Mouse (Mus musculus): ENCODE results near the gene Pla2g2c. TPM values are rescaled to one million over a fixed set of nuclear protein-coding genes. Genes with fewer than 3 reads are reported as not detected.

Gene Pla2g2c
- polyA plus RNA-seq (2014; fragmentation: Illumina TruSeq; extraction: RNeasy Lipid Tissue Mini Kit (QIAGEN cat#74804); ENCODE audit: low read depth, low replicate concordance): not detected

GRCm38 (mm10) chr4:138724354-138725126, at the start of gene Pla2g2c:
TSS of gene Pla2g2c (plus strand) at chr4:138724792.

DNA sequence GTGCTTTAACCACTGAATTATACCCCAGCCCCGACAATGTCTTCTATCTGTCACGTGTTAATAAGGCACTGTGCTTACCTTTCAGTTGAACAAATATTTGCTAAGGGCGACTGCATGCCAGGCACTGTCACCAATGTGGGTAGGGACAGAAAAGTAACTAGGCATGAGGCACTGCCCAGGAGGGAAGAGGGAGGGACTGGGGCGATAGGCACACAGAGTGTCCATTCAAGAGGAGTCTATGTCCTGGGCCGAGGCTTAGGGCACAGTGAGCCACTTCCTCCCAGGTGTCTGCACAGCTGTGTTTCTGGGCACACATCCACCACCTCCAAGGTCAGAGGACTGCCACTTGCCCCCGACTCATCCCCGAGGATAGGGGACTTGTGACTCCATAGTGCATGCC, 12.4 kb downstream of the Pla2g2c start, which contains the start of gene Ubxn10:
Ubxn10 (minus strand) TSS at position 137 of the 400 bp plus-strand sequence.

DNA sequence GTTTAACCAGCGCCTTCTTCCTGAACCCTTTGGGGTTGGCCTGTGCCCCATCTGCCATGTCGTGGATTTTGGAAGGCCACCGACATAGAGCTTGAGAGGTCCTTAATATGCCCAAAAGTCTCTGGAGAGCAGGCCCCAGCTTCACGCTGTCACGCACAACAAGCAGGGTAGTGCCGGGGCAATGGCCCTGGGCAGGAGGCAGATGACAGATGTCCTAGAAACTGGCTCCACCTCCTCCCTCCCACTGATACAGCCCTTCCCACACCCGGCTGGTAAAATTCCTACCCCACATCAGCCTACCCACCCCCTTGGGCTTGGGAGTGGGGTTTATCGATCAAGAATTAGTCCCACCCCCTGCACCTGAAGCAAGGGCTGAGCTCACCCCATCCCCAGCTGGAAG, 32.8 kb downstream of the Pla2g2c start, which contains the start of gene Pla2g2f:
Pla2g2f (minus strand) TSS at position 211 of the 400 bp plus-strand sequence.

GRCm38 (mm10) chr4:138775435-138775834, 50.8 kb downstream of the Pla2g2c start, which contains the start of gene Pla2g2d:
TSS of gene Pla2g2d (plus strand) at chr4:138775735.

Other genes with a start within 250 kb of the Pla2g2c start
- gene Vwa5b1, start 88.9 kb upstream of the Pla2g2c start, polyA plus RNA-seq (2014; fragmentation: Illumina TruSeq; extraction: RNeasy Lipid Tissue Mini Kit (QIAGEN cat#74804); ENCODE audit: low read depth, low replicate concordance): not detected
- gene Ubxn10, start 12.4 kb downstream of the Pla2g2c start, polyA plus RNA-seq (2014; fragmentation: Illumina TruSeq; extraction: RNeasy Lipid Tissue Mini Kit (QIAGEN cat#74804); ENCODE audit: low read depth, low replicate concordance): 0.53 TPM
- gene Pla2g2f, start 32.8 kb downstream of the Pla2g2c start, polyA plus RNA-seq (2014; fragmentation: Illumina TruSeq; extraction: RNeasy Lipid Tissue Mini Kit (QIAGEN cat#74804); ENCODE audit: low read depth, low replicate concordance): not detected
- gene Pla2g2d, start 50.9 kb downstream of the Pla2g2c start, polyA plus RNA-seq (2014; fragmentation: Illumina TruSeq; extraction: RNeasy Lipid Tissue Mini Kit (QIAGEN cat#74804); ENCODE audit: low read depth, low replicate concordance): not detected
- 8.8 TPM for gene Pla2g5, start 138.7 kb downstream of the Pla2g2c start, polyA plus RNA-seq (2014; fragmentation: Illumina TruSeq; extraction: RNeasy Lipid Tissue Mini Kit (QIAGEN cat#74804); ENCODE audit: low read depth, low replicate concordance)
- not detected for gene Gm13030, start 149.2 kb downstream of the Pla2g2c start, polyA plus RNA-seq (2014; fragmentation: Illumina TruSeq; extraction: RNeasy Lipid Tissue Mini Kit (QIAGEN cat#74804); ENCODE audit: low read depth, low replicate concordance)
- gene Pla2g2e, start 153.2 kb downstream of the Pla2g2c start, polyA plus RNA-seq (2014; fragmentation: Illumina TruSeq; extraction: RNeasy Lipid Tissue Mini Kit (QIAGEN cat#74804); ENCODE audit: low read depth, low replicate concordance): not detected
- 2.3 TPM for gene Otud3, start 189.2 kb downstream of the Pla2g2c start, polyA plus RNA-seq (2014; fragmentation: Illumina TruSeq; extraction: RNeasy Lipid Tissue Mini Kit (QIAGEN cat#74804); ENCODE audit: low read depth, low replicate concordance)
- 2.2 TPM for gene Rnf186, start 242.3 kb downstream of the Pla2g2c start, polyA plus RNA-seq (2014; fragmentation: Illumina TruSeq; extraction: RNeasy Lipid Tissue Mini Kit (QIAGEN cat#74804); ENCODE audit: low read depth, low replicate concordance)
- 3.3 TPM for gene Tmco4, start 248.1 kb downstream of the Pla2g2c start, polyA plus RNA-seq (2014; fragmentation: Illumina TruSeq; extraction: RNeasy Lipid Tissue Mini Kit (QIAGEN cat#74804); ENCODE audit: low read depth, low replicate concordance)